Mouse (Mus musculus) liver, embryonic 11.5 days (tissue): Measurements from ENCODE around the gene Trrap. TPM values are rescaled to one million over a fixed set of nuclear protein-coding genes. Genes with fewer than 3 reads are reported as not detected.
"Not testable (repeated sequence)": the region's sequence is repeated elsewhere in the genome, so short reads cannot be mapped to it uniquely, and the experiment has no call there.

ENCODE experiments used
- ATAC-seq: fragments of 200-750 bp; cut with Nextera tagmentation; replicated peaks from 2 replicates; pipeline ENCODE4 v1.8.0; 2017; ENCODE audit warnings: moderate number of reproducible peaks, mild to moderate bottlenecking, moderate TSS enrichment, moderate library complexity; ENCODE audit not compliant: low FRiP score
- DNase-seq: peaks from one replicate; pipeline ENCODE4 v3.0.0-alpha.2; 2017; ENCODE audit warnings: low spot score
- H3K27ac ChIP-seq: fragments of 300-500 bp; sonication (generic); 2 replicates; pipeline ENCODE4 v1.5.1; 2014; ENCODE audit warnings: mild to moderate bottlenecking, low read depth, low read length, control low read depth
- H3K27me3 ChIP-seq: fragments of 300-500 bp; sonication (generic); replicated peaks from 2 replicates; pipeline ENCODE4 v1.6.1; 2014; ENCODE audit warnings: low read length, mixed read lengths; ENCODE audit not compliant: control insufficient read depth, insufficient read depth
- H3K36me3 ChIP-seq: fragments of 300-500 bp; sonication (generic); 2 replicates; pipeline ENCODE4 v1.6.1; 2014; ENCODE audit warnings: mild to moderate bottlenecking, low read length, moderate library complexity, mixed read lengths; ENCODE audit not compliant: control insufficient read depth, insufficient read depth
- H3K4me1 ChIP-seq: fragments of 300-500 bp; sonication (generic); replicated peaks from 2 replicates; pipeline ENCODE4 v1.6.1; 2014; ENCODE audit warnings: low read length, mixed read lengths; ENCODE audit not compliant: control insufficient read depth, insufficient read depth
- H3K4me2 ChIP-seq: fragments of 300-500 bp; sonication (generic); 2 replicates; pipeline ENCODE4 v1.6.1; 2014; ENCODE audit warnings: mild to moderate bottlenecking, control low read depth, moderate library complexity
- H3K4me3 ChIP-seq: fragments of 300-500 bp; sonication (generic); 2 replicates; pipeline ENCODE4 v1.5.1; 2014; ENCODE audit warnings: low read depth, low read length, control low read depth
- H3K9ac ChIP-seq: fragments of 300-500 bp; sonication (generic); 2 replicates; pipeline ENCODE4 v1.6.1; 2014; ENCODE audit warnings: low read depth, low read length, control low read depth
- H3K9me3 ChIP-seq: fragments of 300-500 bp; sonication (generic); 2 replicates; pipeline ENCODE4 v1.6.1; 2016; ENCODE audit warnings: low read length, inconsistent platforms, mixed read lengths; ENCODE audit not compliant: control insufficient read depth
- WGBS: fragments of 180-500 bp; shearing (Covaris S2); extraction: QIAGEN DNeasy Blood & Tissue Kit; methylation state at CpG from one replicate; pipeline ENCODE4 v1.1.7; 2014; 5-methylcytosine and 5-hydroxymethylcytosine counted together
- polyA plus RNA-seq: library from polyadenylated mRNA; unstranded; fragments of >200 nt; fragmentation: Nextera tagmentation; extraction: Ambion mirVana; gene quantifications from 2 replicates; pipeline ENCODE4 v1.2.1, GENCODE M21; 2014

The Trrap gene
- 58.6 and 64.2 TPM in 2 replicates for polyA plus RNA-seq

DNA sequence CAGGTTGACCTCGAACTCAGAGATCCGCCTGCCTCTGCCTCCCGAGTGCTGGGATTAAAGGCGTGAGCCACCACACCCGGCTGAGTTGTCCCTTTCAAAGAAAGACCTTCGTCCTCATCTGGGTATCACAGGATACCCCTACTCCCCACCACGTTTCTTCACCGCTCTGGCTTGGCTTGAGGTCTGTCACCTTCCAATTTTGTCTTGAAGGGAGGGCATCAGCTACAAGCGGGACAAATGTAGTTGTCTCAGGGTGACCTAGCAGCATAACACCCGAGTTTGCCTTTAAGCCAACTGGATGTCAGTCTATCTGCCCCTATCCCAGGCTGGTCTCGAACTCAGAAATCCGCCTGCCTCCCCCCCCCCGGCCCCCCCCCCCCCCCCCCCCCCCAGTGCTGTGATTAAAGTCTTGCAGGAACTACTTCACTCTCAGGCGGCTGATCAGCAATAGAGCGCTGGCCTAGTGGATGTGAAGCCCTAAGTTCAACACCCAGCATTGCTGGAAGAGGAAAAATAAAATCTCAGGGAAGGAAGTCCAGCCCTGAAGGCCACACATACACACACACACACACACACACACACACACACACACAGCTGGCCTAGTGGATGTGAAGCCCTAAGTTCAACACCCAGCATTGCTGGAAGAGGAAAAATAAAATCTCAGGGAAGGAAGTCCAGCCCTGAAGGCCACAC is at the start of gene Trrap:
Gene Trrap (plus strand): TSS at position 627 of the 693 bp plus-strand sequence.
- Histone ChIP-seq H3K27ac (peak within 1 kb of the TSS; percentile 86), H3K4me2 (peak within 1 kb of the TSS; percentile 71), H3K4me3 (peak within 1 kb of the TSS; percentile 79), H3K36me3 (peaks cover 11% of the 10 kb centered on the region), H3K9ac (peak within 1 kb of the TSS; percentile 93)
- H3K4me1 ChIP-seq, H3K9me3 ChIP-seq, ATAC-seq, H3K27me3 ChIP-seq, DNase-seq: not testable (repeated sequence)
- 76% methylated on average over 15 of the region's 15 CpGs for WGBS

- ATAC-seq (no peak), DNase-seq (no peak)
- Histone ChIP-seq H3K4me1 (no peaks in the 10 kb centered on the region), H3K4me3 (no peak overlapping the region), H3K4me2 (no peak overlapping the region), H3K9me3 (no peaks in the 10 kb centered on the region), H3K27ac (no peak overlapping the region), H3K27me3 (no peaks in the 10 kb centered on the region), H3K36me3 (no peaks in the 10 kb centered on the region), H3K9ac (no peak overlapping the region)
- 72% methylated on average over 6 of the region's 6 CpGs for WGBS
Observed at GRCm38 (mm10) chr5:144719781-144720180, 47.8 kb upstream of the Trrap start.

- H3K4me1 ChIP-seq = no peaks in the 10 kb centered on the region
- H3K4me2 ChIP-seq = no peak overlapping the region
- H3K9me3 ChIP-seq = no peaks in the 10 kb centered on the region
- DNase-seq = no peak
- no peaks in the 10 kb centered on the region for H3K36me3 ChIP-seq
- 80% methylated on average over 4 of the region's 4 CpGs for WGBS
- ATAC-seq = no peak
- H3K4me3 ChIP-seq = no peak overlapping the region
- H3K27ac ChIP-seq = no peak overlapping the region
- H3K27me3 ChIP-seq = no peaks in the 10 kb centered on the region
- H3K9ac ChIP-seq = no peak overlapping the region
Observed at GRCm38 (mm10) chr5:144720281-144720680, 47.3 kb upstream of the Trrap start.

GRCm38 (mm10) chr5:144724926-144725325 is 42.6 kb upstream of the Trrap start:
- ATAC-seq (no peak), DNase-seq (no peak)
- Histone ChIP-seq H3K36me3 (no peaks in the 10 kb centered on the region), H3K4me2 (no peak overlapping the region), H3K9me3 (no peaks in the 10 kb centered on the region), H3K4me3 (no peak overlapping the region), H3K4me1 (no peaks in the 10 kb centered on the region), H3K9ac (no peak overlapping the region), H3K27ac (no peak overlapping the region), H3K27me3 (no peaks in the 10 kb centered on the region; the same call in 1 of the 2 replicates)
- WGBS = 54% methylated on average over 2 of the region's 2 CpGs

- no peaks in the 10 kb centered on the region for H3K9me3 ChIP-seq
- 71% methylated on average over 3 of the region's 3 CpGs for WGBS
- DNase-seq = no peak
- ATAC-seq = no peak
- H3K4me2 ChIP-seq = no peak overlapping the region
- no peaks in the 10 kb centered on the region for H3K4me1 ChIP-seq
- no peak overlapping the region for H3K4me3 ChIP-seq
- H3K27ac ChIP-seq = no peak overlapping the region
- no peaks in the 10 kb centered on the region for H3K36me3 ChIP-seq
- no peak overlapping the region for H3K9ac ChIP-seq
- H3K27me3 ChIP-seq = no peaks in the 10 kb centered on the region; the same call in 1 of the 2 replicates
Observed at GRCm38 (mm10) chr5:144725554-144725953, 42.0 kb upstream of the Trrap start.

DNA sequence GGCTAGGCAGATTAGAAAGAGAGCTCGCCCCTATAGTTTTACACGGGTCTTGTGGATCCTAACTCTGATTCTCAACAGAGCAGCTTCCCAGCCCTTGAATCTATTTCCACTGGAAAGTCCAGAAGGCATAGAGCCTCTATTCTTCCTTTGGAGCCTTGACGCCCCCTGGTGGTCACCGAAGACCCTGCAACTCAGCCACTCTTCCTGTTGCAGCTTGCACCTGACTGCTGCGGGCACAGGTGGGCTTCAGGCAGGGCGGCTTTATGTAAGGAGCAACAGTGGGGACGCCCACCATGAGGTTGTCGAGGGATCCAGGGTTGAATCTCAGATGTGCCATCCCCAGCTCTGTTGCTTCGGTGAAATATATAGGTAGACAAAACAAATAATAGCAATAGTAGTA is 40.4 kb upstream of the Trrap start:
- ATAC-seq (no peak), DNase-seq (peak; percentile 60)
- no peak overlapping the region for H3K4me3 ChIP-seq
- H3K9ac ChIP-seq = no peak overlapping the region
- no peaks in the 10 kb centered on the region; the same call in 1 of the 2 replicates for H3K27me3 ChIP-seq
- no peaks in the 10 kb centered on the region for H3K9me3 ChIP-seq
- H3K27ac ChIP-seq = no peak overlapping the region
- H3K4me2 ChIP-seq = no peak overlapping the region
- no peaks in the 10 kb centered on the region for H3K36me3 ChIP-seq
- 9% methylated on average over 9 of the region's 9 CpGs for WGBS
- no peaks in the 10 kb centered on the region for H3K4me1 ChIP-seq

DNA sequence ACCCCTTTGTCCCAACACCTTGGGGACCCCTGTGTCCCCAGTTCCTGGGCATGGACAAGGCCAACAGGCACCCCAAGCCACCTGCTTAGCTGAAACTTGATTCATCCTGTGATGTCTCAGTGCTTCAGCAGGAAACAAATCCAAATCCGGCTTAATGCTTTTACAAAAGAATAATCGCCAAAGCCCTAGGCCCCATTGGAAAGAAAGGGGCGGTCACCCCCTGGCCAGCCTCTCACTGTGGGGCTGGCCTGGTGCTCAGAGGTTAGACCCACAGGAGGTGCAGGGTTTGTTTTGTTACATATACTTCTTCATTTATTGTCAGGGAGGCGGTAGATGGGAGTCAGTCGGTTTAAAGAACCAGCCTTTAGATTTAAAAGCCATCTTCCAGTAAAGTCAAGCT is 39.3 kb upstream of the Trrap start:
- Histone ChIP-seq H3K27me3 (no peaks in the 10 kb centered on the region; the same call in 1 of the 2 replicates), H3K9me3 (no peaks in the 10 kb centered on the region), H3K36me3 (no peaks in the 10 kb centered on the region), H3K4me3 (no peak overlapping the region), H3K27ac (no peak overlapping the region), H3K4me2 (no peak overlapping the region), H3K4me1 (no peaks in the 10 kb centered on the region), H3K9ac (no peak overlapping the region)
- 43% methylated on average over 5 of the region's 5 CpGs for WGBS
- DNase-seq (no peak), ATAC-seq (no peak)

- 80% methylated on average over 8 of the region's 8 CpGs for WGBS
- Histone ChIP-seq H3K27me3 (no peaks in the 10 kb centered on the region; the same call in 1 of the 2 replicates), H3K9ac (no peak overlapping the region), H3K4me3 (no peak overlapping the region), H3K4me2 (no peak overlapping the region), H3K36me3 (no peaks in the 10 kb centered on the region), H3K4me1 (no peaks in the 10 kb centered on the region), H3K9me3 (no peaks in the 10 kb centered on the region), H3K27ac (no peak overlapping the region)
- no peak for DNase-seq
- ATAC-seq = no peak
Observed at GRCm38 (mm10) chr5:144729216-144729615, 38.3 kb upstream of the Trrap start.

DNA sequence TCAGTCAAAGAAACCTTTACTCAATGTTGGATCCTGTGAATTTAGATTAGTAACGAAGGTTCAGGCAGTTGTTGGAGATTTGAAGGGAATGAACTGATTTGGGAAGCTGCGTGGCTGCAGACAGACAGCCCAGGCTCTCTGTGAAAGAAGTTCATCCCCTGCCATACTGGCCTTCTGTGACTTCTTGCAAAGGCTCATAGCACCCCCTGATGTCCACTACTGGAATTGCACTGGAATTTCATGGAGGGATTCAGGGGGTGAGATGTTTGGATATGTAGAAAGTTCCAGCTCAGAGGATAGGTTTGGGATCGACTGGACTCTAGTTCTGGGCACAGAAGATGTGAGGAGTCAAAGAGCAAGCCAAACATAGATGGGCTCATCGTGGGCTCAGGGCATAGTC is 33.6 kb upstream of the Trrap start:
- DNase-seq = peak; percentile 47
- H3K4me2 ChIP-seq = no peak overlapping the region
- no peaks in the 10 kb centered on the region for H3K9me3 ChIP-seq
- H3K27ac ChIP-seq = no peak overlapping the region
- WGBS = 26% methylated on average over 4 of the region's 4 CpGs
- no peak overlapping the region for H3K4me3 ChIP-seq
- no peaks in the 10 kb centered on the region for H3K4me1 ChIP-seq
- H3K9ac ChIP-seq = no peak overlapping the region
- no peaks in the 10 kb centered on the region for H3K27me3 ChIP-seq
- H3K36me3 ChIP-seq = no peaks in the 10 kb centered on the region
- no peak for ATAC-seq
